Mouse (Mus musculus) heart, postnatal 0 days (tissue): ENCODE results near the gene Gm16181. TPM values are rescaled to one million over a fixed set of nuclear protein-coding genes. Genes with fewer than 3 reads are reported as not detected.

ENCODE experiments used
- ATAC-seq: fragments of 200-750 bp; cut with Nextera tagmentation; 2 replicates; pipeline ENCODE4 v1.8.0; 2017; ENCODE audit warnings: low read depth, moderate number of reproducible peaks, moderate library complexity; ENCODE audit not compliant: insufficient read depth
- DNase-seq: peaks from one replicate; pipeline ENCODE4 v3.0.0-alpha.2; 2016; ENCODE audit warnings: low spot score
- H3K27ac ChIP-seq: fragments of 300-500 bp; sonication (generic); 2 replicates; pipeline ENCODE4 v1.5.1; 2014; ENCODE audit warnings: low read depth, mild to moderate bottlenecking
- H3K27me3 ChIP-seq: fragments of 300-500 bp; sonication (generic); 2 replicates; pipeline ENCODE4 v1.6.1; 2014; ENCODE audit warnings: low read length, mixed read lengths; ENCODE audit not compliant: control insufficient read depth, insufficient read depth
- H3K36me3 ChIP-seq: fragments of 300-500 bp; sonication (generic); replicated peaks from 2 replicates; pipeline ENCODE4 v1.6.1; 2014; ENCODE audit warnings: low read length, mixed read lengths; ENCODE audit not compliant: control insufficient read depth, insufficient read depth
- H3K4me1 ChIP-seq: fragments of 300-500 bp; sonication (generic); 2 replicates; pipeline ENCODE4 v1.6.1; 2014; ENCODE audit warnings: antibody characterized with exemption; ENCODE audit not compliant: control insufficient read depth, insufficient read depth
- H3K4me2 ChIP-seq: fragments of 300-500 bp; sonication (generic); 2 replicates; pipeline ENCODE4 v1.6.1; 2014; ENCODE audit warnings: low read depth, mild to moderate bottlenecking, low read length, moderate library complexity
- H3K4me3 ChIP-seq: fragments of 300-500 bp; sonication (generic); 2 replicates; pipeline ENCODE4 v1.5.1; 2014; ENCODE audit warnings: low read depth, low read length
- H3K9ac ChIP-seq: fragments of 300-500 bp; sonication (generic); replicated peaks from 2 replicates; pipeline ENCODE4 v1.6.1; 2014; ENCODE audit warnings: low read depth, low read length, mixed read lengths
- H3K9me3 ChIP-seq: fragments of 300-500 bp; sonication (generic); replicated peaks from 2 replicates; pipeline ENCODE4 v1.6.1; 2016; ENCODE audit warnings: low read length; ENCODE audit not compliant: control insufficient read depth
- CTCF ChIP-seq: IDR thresholded peaks from 2 replicates; pipeline ENCODE4 v1.5.1; 2016; ENCODE audit warnings: antibody characterized with exemption, control low read depth, low read depth
- EP300 ChIP-seq: IDR thresholded peaks from 2 replicates; pipeline ENCODE4 v1.6.1; 2016; ENCODE audit warnings: antibody characterized with exemption, low read depth
- WGBS: fragments of 180-500 bp; shearing (Covaris S2); extraction: QIAGEN DNeasy Blood & Tissue Kit; methylation state at CpG from one replicate; pipeline ENCODE4 v1.1.7; 2014; 5-methylcytosine and 5-hydroxymethylcytosine counted together
- polyA plus RNA-seq: library from polyadenylated mRNA; unstranded; fragments of >200 nt; fragmentation: Nextera tagmentation; extraction: Ambion mirVana; gene quantifications from 2 replicates; pipeline ENCODE4 v1.2.1, GENCODE M21; 2015
- total RNA-seq: library from RNA; depleted of rRNA; stranded (reverse); fragments of >200 nt; gene quantifications from 2 replicates; pipeline ENCODE4 v1.2.3, GENCODE M21; 2014; ENCODE audit warnings: low replicate concordance

Gene Gm16181
- total and polyA plus RNA-seq, 2 experiments from 2014 or later, result 0.87 TPM; not detected in 1

DNA sequence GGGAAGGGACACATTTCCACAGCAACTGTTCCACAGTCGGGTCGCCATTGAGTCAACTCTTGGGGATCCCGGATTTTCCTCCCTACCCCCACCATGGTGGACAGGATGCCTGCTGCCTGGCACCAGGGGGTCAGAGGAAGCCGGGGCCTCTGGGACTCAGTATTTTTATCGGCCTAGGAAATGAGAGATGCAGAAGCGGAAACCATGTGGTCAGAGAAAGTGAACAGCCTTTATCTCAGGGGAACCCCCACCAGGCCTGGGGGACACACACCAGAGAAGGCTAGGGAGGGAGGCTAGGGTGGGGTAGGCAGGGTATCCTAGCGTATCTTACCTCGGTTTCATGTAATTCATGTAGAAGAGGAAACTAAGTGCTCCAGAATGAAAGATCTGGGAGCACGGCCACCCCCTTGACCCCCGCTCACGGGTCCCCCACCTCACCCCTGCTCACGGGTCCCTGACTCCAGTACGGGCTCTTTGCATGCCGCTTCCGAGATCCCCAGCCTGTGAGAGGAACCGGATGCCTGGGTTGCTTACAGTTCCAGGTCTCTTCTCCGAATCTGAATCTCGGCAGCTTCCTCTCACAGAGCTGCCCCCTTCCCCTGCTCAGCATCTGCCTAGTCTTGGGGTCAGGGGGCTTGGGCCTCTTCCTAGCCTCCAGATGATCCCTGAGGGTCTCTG is 2.0 kb upstream of the Gm16181 start:
- Histone ChIP-seq H3K4me1 (peaks cover 9% of the 10 kb centered on the region; the same call in 1 of the 2 replicates), H3K27me3 (no peaks in the 10 kb centered on the region), H3K27ac (peak overlapping the region; percentile 84), H3K9ac (no peak overlapping the region), H3K36me3 (0 out of 2 replicates have a peak, but pooled peaks cover 9% of the 10 kb centered on the region), H3K4me3 (no peak overlapping the region), H3K9me3 (no peaks in the 10 kb centered on the region), H3K4me2 (peak overlapping the region; percentile 12; the same call in 1 of the 2 replicates)
- WGBS, result 61% methylated on average over 18 of the region's 18 CpGs
- TF ChIP-seq CTCF (no peak), EP300 (peak; percentile 72; the same call in 1 of the 2 replicates)
- ATAC-seq (peak; percentile 57), DNase-seq (no peak)

DNA sequence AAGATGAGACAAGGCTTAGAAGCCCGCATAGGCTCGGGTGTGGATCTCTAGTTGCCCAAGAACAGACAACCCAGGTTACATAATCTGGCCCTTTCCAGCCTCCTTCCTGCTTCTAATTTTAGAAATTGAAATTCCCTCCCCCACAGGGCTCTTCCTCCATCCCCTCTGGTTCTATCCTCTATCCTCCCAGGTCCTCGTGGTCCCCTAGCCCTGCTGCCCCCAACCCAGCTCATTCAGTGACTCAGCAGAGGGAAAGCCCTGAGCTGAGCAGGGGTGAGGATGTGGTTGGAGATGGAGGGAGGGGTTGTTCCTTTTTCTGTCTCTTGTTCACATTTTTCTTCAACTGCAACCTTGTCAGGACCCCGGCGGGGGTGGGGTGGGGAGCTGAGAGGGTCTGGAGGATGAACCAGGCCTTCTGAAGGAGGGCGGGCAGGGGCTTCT is 1.0 kb upstream of the Gm16181 start:
- DNase-seq (no peak), ATAC-seq (no peak)
- WGBS, result 54% methylated on average over 6 of the region's 6 CpGs
- TF ChIP-seq CTCF (no peak), EP300 (no peak)
- Histone ChIP-seq H3K4me3 (no peak overlapping the region), H3K27ac (peak overlapping the region; percentile 84), H3K27me3 (no peaks in the 10 kb centered on the region), H3K9ac (no peak overlapping the region), H3K4me2 (no peak overlapping the region), H3K4me1 (peaks cover 9% of the 10 kb centered on the region; the same call in 1 of the 2 replicates), H3K9me3 (no peaks in the 10 kb centered on the region), H3K36me3 (0 out of 2 replicates have a peak, but pooled peaks cover 9% of the 10 kb centered on the region)

DNA sequence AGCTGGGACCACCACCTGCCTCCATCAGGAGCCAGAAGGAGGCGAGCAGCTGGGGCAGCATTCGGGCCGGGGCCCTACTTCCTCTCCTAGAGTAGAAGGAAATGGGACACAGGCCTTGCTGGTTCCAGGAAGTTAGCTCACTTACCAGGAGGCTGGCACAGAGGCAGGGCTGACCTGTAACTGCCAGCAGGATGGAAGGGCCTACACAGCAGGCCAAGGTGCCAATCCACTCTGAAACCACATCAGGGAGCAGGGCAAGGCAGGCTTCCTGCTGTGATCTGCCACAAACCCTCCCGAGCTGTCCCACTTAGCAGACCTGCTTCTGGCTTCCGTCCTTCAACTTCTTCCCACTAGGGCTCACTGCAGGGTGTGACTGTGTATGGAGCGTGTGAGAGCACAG is 1.7 kb downstream of the Gm16181 start:
- TF ChIP-seq EP300 (no peak), CTCF (no peak)
- H3K9ac ChIP-seq, result no peak overlapping the region
- H3K9me3 ChIP-seq, result no peaks in the 10 kb centered on the region
- no peak for ATAC-seq
- peaks cover 9% of the 10 kb centered on the region; the same call in 1 of the 2 replicates for H3K4me1 ChIP-seq
- no peaks in the 10 kb centered on the region for H3K27me3 ChIP-seq
- H3K4me2 ChIP-seq, result no peak overlapping the region
- H3K4me3 ChIP-seq, result no peak overlapping the region
- H3K27ac ChIP-seq, result peak overlapping the region; percentile 63
- WGBS, result 63% methylated on average over 6 of the region's 6 CpGs
- no peak for DNase-seq
- peaks cover 25% of the 10 kb centered on the region; the same call in 1 of the 2 replicates for H3K36me3 ChIP-seq

DNA sequence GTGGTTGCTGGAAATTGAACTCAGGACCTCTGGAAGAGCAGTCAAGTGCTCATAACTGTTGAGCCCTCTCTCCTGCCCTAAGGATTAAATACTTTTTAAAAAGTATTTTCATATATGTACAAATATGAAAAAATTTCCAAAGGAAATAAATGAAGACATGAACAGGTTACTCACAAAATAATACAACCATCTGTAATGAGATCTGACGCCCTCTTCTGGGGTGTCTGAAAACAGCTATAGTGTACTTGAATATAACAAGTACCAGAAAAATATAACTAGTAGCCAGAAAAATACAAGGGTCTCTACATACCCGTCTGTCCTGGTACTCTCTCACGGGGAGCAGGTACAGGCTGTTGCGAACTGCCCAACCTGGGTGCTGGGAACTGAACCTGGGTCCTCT is 4.0 kb downstream of the Gm16181 start:
- H3K9me3 ChIP-seq, result no peaks in the 10 kb centered on the region
- H3K36me3 ChIP-seq, result peaks cover 44% of the 10 kb centered on the region
- no peak overlapping the region for H3K4me3 ChIP-seq
- H3K4me2 ChIP-seq, result no peak overlapping the region
- 90% methylated on average over 4 of the region's 4 CpGs for WGBS
- H3K27ac ChIP-seq, result no peak overlapping the region
- no peaks in the 10 kb centered on the region for H3K4me1 ChIP-seq
- TF ChIP-seq EP300 (no peak), CTCF (no peak)
- no peaks in the 10 kb centered on the region for H3K27me3 ChIP-seq
- DNase-seq (no peak), ATAC-seq (no peak)
- no peak overlapping the region for H3K9ac ChIP-seq

DNA sequence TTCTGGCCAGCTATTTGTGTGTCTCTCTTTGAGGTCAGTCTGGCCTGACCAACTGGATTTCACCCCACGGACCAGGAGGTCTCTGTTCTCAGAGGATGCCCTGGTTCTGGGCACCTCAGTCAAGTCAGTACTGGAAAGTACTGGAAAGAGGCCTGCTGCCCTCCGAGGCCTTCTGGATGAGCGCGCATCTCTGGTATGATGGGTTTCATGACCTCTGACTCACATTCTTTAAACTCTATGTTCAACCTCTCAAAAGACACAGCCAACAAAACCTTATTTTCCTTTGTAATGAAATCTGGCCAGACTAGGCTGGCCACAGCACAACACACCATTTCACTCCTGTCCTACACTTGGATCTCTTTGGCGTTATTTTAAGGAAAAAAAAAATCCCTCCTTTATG is 4.8 kb downstream of the Gm16181 start:
- no peaks in the 10 kb centered on the region for H3K27me3 ChIP-seq
- H3K9ac ChIP-seq, result no peak overlapping the region
- ATAC-seq (no peak), DNase-seq (no peak)
- H3K4me1 ChIP-seq, result no peaks in the 10 kb centered on the region
- H3K36me3 ChIP-seq, result peaks cover 44% of the 10 kb centered on the region
- H3K4me2 ChIP-seq, result no peak overlapping the region
- no peak overlapping the region for H3K27ac ChIP-seq
- H3K4me3 ChIP-seq, result no peak overlapping the region
- TF ChIP-seq EP300, result no peak
- WGBS, result 96% methylated on average over 5 of the region's 5 CpGs
- no peaks in the 10 kb centered on the region for H3K9me3 ChIP-seq

DNA sequence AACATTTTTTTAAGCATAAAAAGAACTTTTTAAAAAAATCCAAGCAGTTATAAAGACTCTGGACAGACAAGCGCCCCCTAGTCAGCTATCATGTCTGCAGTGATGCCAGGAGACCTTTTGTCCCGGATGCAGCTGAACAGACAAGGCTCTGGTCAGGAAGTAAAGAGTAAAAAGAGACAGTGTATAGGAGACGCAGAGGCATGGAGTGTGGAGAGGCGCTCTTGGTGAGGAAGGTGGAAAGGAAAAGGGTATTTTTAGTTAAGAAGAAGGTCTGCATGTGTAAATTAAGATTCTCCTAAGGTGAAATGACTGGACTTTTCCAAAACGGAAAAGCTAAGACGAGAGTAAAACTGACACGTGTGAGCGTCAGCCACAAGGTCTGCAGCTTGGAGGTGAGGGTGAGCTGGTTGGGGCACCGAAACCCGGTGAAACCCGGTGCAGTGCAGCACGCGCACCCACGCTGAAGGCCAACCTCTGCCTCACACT is 6.0 kb downstream of the Gm16181 start:
- 65% methylated on average over 14 of the region's 14 CpGs for WGBS
- Histone ChIP-seq H3K4me1 (no peaks in the 10 kb centered on the region), H3K27me3 (no peaks in the 10 kb centered on the region), H3K36me3 (peaks cover 54% of the 10 kb centered on the region), H3K4me3 (no peak overlapping the region), H3K9ac (no peak overlapping the region; the same call in 1 of the 2 replicates), H3K4me2 (no peak overlapping the region), H3K9me3 (no peaks in the 10 kb centered on the region), H3K27ac (peak overlapping the region; percentile 34; the same call in 1 of the 2 replicates)
- ATAC-seq, result no peak
- no peak for DNase-seq
- 0 out of 2 replicates have a peak, but pooled peaks have one; percentile 0 for TF ChIP-seq CTCF
- TF ChIP-seq EP300, result no peak
